ENCODE assay signal across 15 mouse cellular contexts in the genomic region with DNA sequence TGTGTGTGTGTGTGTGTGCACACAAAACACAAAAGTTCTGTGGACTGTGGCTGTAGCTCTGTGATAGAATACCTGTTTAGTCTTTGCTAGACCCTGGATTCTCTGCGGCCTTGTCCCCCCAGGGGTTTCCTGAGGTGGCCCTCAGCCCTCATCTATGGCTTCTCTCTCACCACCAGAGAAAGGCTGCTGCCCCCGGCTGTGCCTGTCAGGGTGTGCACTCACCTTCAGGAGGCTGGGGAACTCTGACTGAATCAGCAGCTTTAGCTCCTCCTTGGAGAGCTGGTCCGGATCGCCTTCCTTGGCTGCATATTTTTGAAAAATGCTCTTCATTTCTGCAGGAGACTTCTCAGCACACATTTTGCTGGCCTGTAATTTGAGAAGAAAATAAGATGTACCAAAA. TPM values are rescaled to one million over a fixed set of nuclear protein-coding genes. Genes with fewer than 3 reads are reported as not detected.
"Had no signal": no experiment of that assay in that cellular context is flagged by ENCODE, and none has a peak within 500 bp of the region (broad histone marks: within the 10 kb centered on the region; RNA-seq: fewer than 3 reads in every experiment).

No protein-coding gene starts in this region.

- H3K4me1 ChIP-seq: liver, embryonic 15.5 days; megakaryocyte, embryonic 14.5 days; midbrain, embryonic 15.5 days; neural tube, embryonic 13.5 days had no signal

- H3K27ac ChIP-seq: hindbrain, embryonic 14.5 days; layer of hippocampus, adult 2 months; liver, embryonic 15.5 days; macrophage; midbrain, embryonic 15.5 days; neural tube, embryonic 13.5 days had no signal

- H3K4me2 ChIP-seq: hindbrain, embryonic 14.5 days; liver, embryonic 11.5 days; liver, embryonic 15.5 days; lung, embryonic 14.5 days; midbrain, embryonic 11.5 days; midbrain, embryonic 15.5 days; neural tube, embryonic 13.5 days had no signal

- ATAC-seq: midbrain, embryonic 15.5 days had no signal

- H3K4me3 ChIP-seq: layer of hippocampus, adult 2 months; liver, embryonic 15.5 days; megakaryocyte, embryonic 14.5 days; midbrain, embryonic 15.5 days; neural tube, embryonic 13.5 days had no signal

- H3K27me3 ChIP-seq: liver, embryonic 15.5 days; megakaryocyte, embryonic 14.5 days; midbrain, embryonic 15.5 days had no signal

- H3K9ac ChIP-seq: hindbrain, embryonic 14.5 days; liver, embryonic 15.5 days; lung, embryonic 14.5 days; midbrain, embryonic 15.5 days; neural tube, embryonic 13.5 days had no signal

- H3K36me3 ChIP-seq: liver, embryonic 15.5 days; midbrain, embryonic 15.5 days; neural tube, embryonic 13.5 days had no signal

- DNase-seq: left cerebral cortex, postnatal 4 days; lung, embryonic 14.5 days; lung, postnatal 14 days; right cerebral cortex, postnatal 14 days; thymus, adult 18-20 months; thymus, postnatal 14 days had no signal

- H3K9me3 ChIP-seq: liver, embryonic 15.5 days; megakaryocyte, embryonic 14.5 days; midbrain, embryonic 15.5 days; neural tube, embryonic 13.5 days had no signal

RNA-seq across cellular contexts. Expression of a gene that starts 0.6 kb away (rescaled TPM):
- polyA plus RNA-seq: macrophage; midbrain, embryonic 11.5 days; midbrain, embryonic 15.5 days had no signal
